Mouse (Mus musculus): ENCODE data around the gene Aplnr. TPM values are rescaled to one million over a fixed set of nuclear protein-coding genes. Genes with fewer than 3 reads are reported as not detected.
A peak's percentile ranks its signal among the peaks of the same experiment; 100 is the strongest.

Gene Aplnr
- total RNA-seq, 2 experiments from 2014 or later, result 149 to 219 TPM

DNA sequence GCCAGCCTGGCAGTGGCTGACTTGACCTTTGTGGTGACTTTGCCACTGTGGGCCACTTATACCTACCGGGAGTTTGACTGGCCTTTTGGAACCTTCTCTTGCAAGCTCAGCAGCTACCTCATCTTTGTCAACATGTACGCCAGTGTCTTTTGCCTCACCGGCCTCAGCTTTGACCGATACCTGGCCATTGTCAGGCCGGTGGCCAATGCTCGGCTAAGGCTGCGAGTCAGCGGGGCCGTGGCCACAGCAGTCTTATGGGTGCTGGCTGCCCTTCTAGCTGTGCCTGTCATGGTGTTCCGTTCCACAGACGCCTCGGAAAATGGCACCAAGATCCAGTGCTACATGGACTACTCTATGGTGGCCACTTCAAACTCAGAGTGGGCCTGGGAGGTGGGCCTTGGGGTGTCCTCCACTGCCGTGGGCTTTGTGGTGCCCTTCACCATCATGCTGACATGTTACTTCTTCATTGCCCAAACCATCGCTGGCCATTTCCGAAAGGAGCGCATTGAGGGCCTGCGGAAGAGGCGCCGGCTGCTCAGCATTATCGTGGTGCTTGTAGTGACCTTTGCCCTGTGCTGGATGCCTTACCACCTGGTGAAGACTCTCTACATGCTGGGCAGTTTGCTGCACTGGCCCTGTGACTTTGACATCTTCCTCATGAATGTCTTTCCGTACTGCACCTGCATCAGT is 951 bp downstream of the Aplnr start:
- intact Hi-C loops (cut with DNase I), result loop anchor here (5.0 kb wide), 1 partner anchor 35 kb away; no protein-coding TSS in a partner anchor

DNA sequence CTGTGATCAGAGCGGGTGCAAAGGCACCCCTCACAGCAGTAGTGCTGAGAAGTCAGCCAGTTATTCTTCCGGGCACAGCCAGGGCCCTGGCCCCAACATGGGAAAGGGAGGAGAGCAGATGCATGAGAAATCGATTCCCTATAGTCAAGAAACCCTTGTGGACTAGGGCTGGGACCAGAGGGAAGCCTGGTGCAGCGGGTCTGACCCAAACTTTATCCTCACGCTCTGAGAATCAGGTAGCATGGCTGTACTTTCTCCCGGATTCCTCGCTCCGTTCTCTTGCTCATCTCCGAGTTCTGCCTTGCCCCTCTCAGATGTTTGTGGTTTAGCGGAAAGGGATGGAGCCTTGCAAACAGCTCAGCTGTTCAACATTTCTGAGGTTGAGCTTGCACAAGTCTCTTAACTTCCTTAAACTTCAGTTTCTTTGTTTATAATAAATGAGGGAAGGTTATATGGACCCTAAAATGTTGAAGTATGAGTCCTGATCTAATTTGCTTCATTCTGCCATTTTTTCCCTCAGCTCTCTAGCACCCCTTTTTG is 1.6 kb downstream of the Aplnr start:
- DNase-seq, result no peak
- intact Hi-C loops (cut with DNase I), result loop anchor here (5.0 kb wide), 1 partner anchor 35 kb away; no protein-coding TSS in a partner anchor

More for the DNA sequence above, 951 bp downstream of the Aplnr start:
- DNase-seq, result peak in 1 of 2 experiments; percentile 9

DNA sequence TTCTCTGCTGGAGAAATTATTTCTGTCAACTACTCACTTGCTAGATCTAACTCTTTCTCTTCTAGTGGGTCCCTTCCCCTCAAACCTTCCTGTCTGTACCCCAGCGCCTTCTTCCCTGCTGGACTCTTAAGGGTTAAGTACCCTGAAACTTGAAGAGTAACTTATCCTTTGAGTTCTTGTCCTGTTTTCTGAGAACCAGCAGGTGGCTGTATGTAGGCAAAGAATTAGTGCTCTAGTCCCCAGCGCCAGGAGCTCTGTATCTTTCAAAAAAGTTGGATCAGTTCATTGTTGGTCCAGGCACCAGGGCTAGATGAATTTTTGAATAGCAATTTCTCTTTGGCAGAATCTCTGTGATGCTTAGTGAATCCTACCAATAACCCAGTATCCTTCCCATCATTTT is 2.1 kb downstream of the Aplnr start:
- intact Hi-C loops (cut with DNase I), result loop anchor here (5.0 kb wide), 1 partner anchor 34 kb away; no protein-coding TSS in a partner anchor
- DNase-seq, result no peak

DNA sequence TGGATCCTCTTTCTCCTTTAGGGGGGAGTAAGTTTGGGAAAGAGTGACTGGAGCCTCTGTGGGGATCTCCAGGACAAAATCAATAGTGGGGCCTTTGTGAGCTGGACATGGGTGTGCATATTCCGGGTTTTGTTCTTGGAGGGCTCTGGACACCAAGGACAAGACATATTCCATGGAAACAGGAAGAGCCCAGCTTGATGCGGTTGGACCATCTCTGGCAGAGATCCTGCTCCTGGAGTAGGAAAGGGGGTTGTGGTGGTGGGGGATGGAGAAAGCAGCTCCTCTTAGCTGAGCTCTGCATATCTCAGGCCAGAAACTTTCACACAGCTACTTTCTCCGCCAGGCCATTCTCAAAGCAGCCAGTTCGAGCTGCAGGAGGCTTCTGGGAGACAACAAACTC is 3.4 kb downstream of the Aplnr start:
- intact Hi-C loops (cut with DNase I), result loop anchor here (5.0 kb wide), 1 partner anchor 33 kb away; no protein-coding TSS in a partner anchor

DNA sequence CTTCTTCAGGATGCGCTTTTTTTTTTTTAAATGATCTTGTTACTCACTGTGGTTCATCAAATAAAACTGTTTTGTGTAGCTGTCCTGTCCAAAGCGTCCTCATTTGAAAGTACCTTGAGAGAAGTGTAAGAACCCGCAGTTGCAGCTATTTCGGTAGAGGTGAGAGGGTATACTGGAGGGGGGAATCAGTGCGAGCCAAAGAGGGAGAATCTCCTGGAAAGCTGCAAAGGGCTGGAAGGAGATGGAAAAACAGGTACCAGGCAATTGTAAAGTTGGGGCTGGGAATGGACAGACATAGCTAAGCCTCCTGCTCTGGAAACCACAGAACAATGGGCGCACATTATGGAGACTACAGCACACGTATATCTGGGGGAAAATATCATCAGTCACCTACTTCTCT is 3.8 kb downstream of the Aplnr start:
- intact Hi-C loops (cut with DNase I), result loop anchor here (2.0 to 5.0 kb wide), 2 partner anchors 15 to 32 kb away; no protein-coding TSS in a partner anchor
- DNase-seq, result no peak

More for the DNA sequence above, 3.4 kb downstream of the Aplnr start:
- DNase-seq, result no peak

DNA sequence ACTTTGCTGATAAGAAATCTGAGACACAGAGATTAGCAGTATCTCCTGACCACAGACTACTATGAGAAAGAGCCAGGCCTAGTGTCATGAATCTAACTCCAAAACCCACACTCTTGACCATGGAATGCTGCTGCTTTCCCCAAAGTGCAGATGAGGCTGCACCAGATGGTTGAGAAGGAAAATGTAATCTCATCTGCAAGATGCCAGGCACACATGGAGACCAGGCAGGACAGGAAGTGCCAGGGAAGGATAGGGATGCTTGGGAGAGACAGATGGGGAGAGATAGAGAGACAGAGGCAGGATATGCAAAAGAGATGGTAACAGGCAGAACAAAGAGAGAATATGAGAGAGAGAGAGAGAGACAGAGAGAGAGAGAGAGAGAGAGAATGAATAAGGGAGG is 4.8 kb downstream of the Aplnr start:
- no peak for DNase-seq
- intact Hi-C loops (cut with DNase I), result loop anchor here (2.0 kb wide), 1 partner anchor 14 kb away; no protein-coding TSS in a partner anchor

DNA sequence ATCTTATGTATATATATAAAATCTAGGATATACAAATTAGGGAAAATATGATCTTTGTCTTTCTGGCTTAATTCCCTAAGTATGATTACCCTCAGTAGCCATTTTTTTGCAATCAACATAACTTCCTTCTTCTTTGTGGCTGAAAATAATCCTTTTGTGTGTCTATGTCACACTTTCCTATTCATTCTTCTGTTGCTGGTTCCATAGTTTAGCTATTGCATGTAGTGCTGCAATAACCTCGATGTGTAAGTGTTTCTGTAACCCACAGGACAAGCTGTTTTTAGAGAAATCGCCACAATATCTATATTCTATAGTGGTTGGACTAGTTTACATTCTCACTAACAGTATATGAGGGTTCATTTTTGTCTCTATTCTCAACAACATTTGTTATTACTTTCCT is 8.9 kb downstream of the Aplnr start:
- intact Hi-C loops (cut with DNase I), result no loop called here
- no peak for DNase-seq

DNA sequence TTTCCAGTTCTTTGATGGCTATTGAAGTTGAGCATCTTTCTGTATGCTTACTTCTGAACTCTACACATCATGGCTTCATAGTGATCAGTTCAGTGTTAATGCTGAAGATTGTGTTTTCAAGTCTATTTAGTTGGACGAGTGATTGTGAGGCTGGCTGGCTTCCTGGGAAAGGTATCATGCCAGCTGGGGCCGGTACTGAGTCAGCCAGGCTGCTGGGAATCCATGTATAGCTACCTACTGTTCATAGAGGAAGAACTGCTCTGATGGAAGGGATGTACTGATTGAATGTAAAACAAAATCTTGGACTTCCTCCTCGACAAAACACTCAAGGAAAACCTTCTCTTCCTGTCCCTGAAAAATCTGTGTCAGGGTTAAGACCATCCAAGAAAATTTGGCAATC is 9.3 kb downstream of the Aplnr start:
- no peak for DNase-seq
- intact Hi-C loops (cut with DNase I), result no loop called here

DNA sequence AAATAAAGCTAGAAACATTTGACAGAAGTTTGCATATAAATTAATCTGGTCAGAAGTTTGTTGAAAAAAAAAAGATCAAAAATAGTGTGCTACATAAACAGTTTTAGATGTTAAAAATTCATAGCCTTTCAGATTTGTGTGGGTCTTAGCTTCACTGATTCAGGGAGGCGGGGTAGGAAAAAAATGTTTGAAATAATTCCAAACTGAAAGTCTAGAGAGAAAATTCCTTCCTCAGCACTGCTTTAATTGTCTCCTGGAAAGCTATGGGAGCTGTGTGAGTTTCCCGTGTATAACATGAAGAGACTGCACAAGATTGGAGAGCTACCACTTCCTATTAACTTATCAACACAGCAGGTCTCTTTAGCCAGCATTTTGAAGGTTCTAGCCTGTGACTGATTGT is 11.5 kb downstream of the Aplnr start:
- intact Hi-C loops (cut with DNase I), result no loop called here
- no peak for DNase-seq

DNA sequence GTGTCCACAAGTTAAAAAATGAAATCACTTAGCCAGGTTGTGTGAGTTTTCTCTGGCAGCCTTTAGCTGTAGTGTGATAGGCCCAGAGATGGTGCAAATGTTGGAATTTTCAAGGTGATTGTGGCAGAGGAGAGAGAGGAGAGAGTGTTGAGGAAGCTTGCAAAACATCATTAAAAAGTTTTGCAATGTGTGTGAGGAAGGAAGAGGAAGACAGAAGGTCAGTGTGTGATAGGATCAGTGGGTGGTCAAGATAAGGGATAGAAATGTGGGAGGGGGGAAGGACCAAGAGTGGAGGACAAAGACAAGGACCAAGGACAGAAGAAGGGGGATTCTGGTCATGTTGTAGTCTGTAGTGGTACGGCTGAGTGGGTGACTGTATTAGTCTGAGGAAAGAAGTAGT is 14.3 kb downstream of the Aplnr start:
- intact Hi-C loops (cut with DNase I), result no loop called here
- no peak for DNase-seq

DNA sequence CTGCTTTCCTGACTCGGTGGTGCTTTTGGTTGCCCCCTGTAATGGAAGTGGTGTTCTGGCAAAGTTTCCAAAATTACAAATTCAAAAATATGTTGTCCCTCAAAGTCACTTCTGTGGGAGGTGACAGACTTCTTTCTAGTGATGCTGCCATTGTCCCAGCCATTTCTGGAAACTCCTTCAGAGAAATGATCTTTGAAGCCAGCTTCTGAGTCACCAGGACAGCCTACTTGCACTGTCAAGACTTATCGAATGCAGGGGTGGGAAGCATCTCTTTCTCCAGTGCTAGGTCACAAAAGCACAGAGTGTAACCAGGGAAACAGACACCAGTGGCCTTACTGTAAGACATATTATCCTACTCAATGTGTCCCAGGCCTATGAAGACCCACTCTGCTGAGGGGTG is 15.2 kb downstream of the Aplnr start:
- intact Hi-C loops (cut with DNase I), result no loop called here
- no peak for DNase-seq

DNA sequence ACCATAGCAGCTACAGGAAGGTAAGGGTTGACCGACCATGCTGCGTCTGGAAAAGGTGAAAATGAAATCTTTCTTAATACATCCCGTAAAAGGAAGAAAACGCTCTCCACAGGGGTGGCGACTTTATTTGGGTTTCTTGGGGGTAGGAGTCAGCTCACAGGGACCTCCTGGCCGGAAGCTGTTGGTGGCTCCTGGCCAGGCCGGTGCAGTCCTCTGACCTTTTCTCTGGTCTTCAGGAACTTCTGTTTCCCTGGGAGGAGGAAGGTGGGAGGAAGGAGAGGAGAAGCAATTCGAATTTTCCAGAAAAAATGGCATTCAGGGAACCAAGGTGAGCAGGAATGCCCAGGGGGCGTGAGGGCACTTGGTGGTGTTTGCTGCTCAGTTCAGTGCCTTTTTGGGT is 19.3 kb downstream of the Aplnr start:
- intact Hi-C loops (cut with DNase I), result loop anchor here (2.0 kb wide), 1 partner anchor 15 kb away; no protein-coding TSS in a partner anchor
- no peak for DNase-seq

DNA sequence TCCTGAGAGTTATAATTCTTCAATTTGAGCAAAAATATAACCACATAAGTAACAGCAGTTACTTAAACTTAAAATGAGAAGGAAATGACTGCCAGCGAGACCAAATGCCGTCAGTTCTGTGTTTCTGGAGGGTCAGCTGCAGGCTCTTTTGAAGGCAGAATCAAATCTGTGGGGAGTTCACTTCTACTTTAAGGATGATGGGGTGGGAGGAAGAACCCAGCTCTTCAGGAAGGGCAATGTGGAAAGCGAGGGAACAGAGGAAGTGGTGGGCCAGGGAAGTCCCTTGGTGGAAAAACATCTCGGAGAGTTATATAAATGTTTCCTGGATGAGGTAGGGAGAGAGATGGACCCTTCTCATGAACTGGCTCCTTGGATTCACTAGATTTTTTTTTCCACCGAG is 20.1 kb downstream of the Aplnr start:
- intact Hi-C loops (cut with DNase I), result no loop called here
- no peak for DNase-seq

DNA sequence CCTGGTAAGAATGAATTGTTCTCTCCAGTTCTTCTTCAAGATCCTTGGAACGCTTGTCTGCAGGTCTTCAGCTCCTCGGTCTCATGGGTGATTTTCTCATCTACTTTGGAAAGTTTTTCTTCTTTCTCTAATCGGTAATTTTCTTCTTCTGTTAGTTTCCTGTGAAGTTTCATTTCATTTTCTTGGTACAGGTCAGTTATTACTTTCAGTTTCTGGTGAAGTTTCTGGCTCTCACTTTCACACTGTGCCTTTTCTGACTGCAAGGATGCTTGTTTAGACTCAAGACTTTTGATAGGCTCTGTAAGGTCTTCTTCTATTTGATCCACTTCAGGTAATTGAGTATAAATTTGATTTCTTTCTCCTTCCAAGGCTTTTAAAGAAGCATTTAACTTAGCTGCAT is 21.4 kb downstream of the Aplnr start:
- no peak for DNase-seq
- intact Hi-C loops (cut with DNase I), result no loop called here

DNA sequence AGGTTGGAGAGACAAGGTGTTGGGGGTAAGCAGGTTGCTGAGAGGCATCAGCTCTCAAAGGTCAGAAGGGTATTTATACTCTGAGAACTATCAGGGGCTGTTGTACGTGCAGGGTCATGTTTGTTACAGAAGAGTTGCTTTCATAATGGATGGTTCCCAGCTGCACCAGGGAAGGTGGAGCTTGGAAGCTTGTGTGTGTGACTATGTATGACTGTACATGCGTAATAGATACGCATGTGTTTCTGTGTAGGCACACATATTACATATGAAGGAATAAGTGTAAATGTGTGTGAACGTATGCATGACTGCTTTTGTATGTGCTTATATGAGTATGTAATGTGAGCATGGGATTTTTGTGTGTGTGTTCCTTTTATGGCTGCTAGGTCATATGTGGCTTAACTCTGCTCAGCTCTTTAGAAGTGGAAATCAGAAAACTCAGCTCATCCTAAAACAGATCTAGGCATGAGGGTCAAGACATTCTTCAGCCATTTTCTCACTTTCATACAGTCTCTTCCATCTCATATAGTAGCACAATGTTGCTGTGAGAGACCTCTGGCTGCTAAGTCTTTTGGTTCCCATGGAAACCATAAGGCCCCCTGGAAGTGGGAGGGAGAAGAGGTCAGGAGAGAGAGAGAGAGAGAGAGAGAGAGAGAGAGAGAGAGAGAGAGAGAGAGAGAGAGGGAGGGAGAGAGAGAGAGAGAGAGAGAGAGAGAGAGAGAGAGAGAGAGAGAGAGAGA is 25.0 kb downstream of the Aplnr start:
- intact Hi-C loops (cut with DNase I), result no loop called here
- no peak for DNase-seq

DNA sequence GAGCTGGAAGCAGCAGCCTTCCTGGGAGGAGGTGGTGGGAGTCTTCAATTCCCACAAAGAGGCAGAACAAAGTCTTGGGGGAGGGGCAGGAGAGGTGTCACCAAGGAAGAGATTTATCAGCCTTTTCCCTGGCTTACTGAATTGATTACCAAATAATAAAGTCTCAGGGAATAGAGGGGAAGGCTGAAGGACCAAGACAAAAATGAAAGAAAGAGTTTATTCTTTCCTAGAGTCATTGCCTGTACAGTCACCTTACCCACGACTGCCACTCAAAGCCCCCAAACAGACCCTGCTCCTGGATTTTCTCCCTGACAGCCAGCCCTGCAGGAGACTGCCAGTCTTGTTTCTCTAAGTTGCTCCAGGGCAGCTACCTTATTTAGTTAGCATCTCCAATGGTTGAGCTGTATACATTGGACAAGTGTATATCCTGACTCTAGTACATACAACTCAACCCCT is 25.6 kb downstream of the Aplnr start:
- DNase-seq, result no peak
- intact Hi-C loops (cut with DNase I), result no loop called here

DNA sequence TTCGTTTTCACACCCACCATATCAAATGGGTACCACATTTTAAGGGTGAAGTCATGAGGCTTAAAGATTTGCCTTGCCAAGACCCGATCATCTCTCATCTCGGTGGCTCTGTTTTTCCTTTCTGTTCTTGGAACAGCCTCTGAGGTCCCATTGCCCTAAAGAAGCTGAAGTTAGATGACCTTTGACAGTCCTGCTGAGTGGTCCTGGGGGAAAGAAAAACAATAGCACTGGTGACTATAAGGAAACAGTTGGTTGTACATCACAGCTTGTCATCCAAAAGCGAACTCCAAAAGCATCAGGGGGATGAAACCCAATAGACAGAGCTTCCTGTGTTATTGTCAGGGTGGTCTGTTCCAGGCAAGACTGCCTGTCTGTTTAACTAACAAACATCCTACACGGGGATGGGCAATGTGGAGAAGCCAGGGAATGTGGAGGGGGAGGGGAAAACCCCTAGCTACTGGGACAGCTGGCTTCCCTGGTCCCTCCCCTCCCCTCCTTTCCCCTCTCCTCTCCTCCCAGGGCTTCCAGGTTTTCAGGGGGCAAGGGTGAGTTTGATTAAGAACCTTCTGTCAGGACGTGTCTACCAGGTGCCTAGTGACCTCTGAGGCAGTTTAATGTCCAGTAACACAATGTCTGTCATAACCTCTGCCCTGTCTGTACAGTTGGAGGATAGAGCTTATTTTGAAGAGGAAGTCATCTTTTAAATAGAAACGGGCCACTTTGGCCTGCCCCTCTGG is 27.5 kb downstream of the Aplnr start:
- intact Hi-C loops (cut with DNase I), result no loop called here
- DNase-seq, result peak in 1 of 2 experiments; percentile 36

DNA sequence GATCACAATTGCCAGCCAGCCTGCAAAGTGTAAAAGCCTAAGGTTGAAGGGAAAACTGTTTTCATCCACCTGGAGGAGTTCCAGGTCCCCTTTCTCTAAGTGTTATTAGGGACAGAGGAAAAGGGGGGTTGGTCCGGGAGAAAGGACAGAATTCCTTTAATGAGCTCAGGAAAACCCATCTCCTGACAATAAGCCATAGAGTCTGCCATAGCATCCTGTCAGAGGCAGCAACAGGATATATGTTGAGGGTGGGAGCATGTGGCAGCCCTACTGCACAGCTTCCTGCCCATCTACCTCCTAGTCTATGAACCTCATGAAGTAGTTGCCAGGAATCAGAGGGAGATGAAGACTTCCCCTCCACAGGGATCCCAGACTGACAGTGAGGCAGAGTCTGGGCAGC is 31.6 kb downstream of the Aplnr start:
- intact Hi-C loops (cut with DNase I), result no loop called here
- peak; percentile 20 to 35 for DNase-seq

DNA sequence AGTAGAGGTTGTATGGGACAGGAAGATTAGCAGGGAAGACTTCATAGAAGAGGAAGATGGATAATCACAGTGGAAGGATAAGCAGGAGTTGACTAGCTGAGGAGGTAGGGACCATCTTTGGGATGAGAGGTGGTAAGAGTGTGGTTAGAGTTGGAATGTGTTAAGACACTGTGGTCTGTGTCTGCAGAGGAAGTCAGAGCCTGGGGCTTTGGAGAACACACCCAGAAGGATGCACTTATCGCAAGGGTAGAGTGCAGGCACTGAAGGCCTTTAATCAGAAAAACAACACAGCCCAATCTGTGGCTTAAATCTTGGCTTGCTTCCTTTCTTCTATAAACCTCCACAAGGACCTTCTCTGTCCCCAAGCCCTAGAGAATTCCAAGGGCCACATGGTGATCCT is 32.3 kb downstream of the Aplnr start:
- intact Hi-C loops (cut with DNase I), result no loop called here
- DNase-seq, result no peak

DNA sequence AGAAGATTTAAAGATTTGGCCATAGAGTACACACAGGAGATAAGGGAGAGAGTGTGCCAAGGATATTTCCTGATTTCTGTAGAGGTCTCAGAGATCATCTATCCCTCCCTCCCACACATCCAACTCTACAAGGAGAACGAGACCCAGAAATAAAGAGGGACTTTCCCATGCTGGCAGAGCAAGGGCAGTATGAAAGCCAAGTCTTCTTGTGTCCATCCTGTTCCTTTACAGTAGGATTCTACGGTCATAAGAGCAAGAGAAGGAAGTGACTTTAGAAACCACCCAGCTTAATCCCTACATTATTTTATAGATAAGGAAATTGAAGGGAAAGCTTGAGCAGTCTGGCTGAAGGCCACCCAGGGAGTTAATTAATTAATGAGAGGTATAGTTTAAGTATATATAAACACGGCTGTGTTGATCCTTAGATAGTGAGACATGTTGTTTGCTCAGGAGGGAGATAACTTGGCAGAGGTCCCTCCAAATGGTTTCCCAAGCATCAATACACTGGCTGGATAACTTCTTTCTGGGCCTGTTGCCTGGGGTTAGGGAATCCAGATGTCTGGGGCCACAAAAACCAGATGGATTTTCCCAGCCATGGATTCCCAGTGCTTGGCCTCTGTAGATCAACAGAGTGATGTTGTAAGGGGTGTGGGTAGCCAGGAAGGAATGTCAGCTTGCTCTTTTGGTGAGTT is 36.2 kb downstream of the Aplnr start:
- intact Hi-C loops (cut with DNase I), result loop anchor here (5.0 kb wide), 1 partner anchor 35 kb away; the partner anchor contains the start of gene Aplnr
- peak; percentile 75 to 82 for DNase-seq
